Mouse (Mus musculus) embryonic facial prominence, embryonic 11.5 days (tissue): ENCODE measurements around the gene Arhgef7. TPM values are rescaled to one million over a fixed set of nuclear protein-coding genes. Genes with fewer than 3 reads are reported as not detected.

Source experiments
- ATAC-seq: fragments of 200-750 bp; cut with Nextera tagmentation; replicated peaks from 2 replicates; pipeline ENCODE4 v1.8.0; 2017; ENCODE audit warnings: low read depth; ENCODE audit not compliant: insufficient number of reproducible peaks, low FRiP score, low TSS enrichment
- DNase-seq: peaks from one replicate; pipeline ENCODE4 v3.0.0-alpha.2; 2015; ENCODE audit warnings: low spot score
- H3K27ac ChIP-seq: fragments of 300-500 bp; sonication (generic); replicated peaks from 2 replicates; pipeline ENCODE4 v1.5.1; 2014; ENCODE audit warnings: mild to moderate bottlenecking, low read depth, low read length, control low read depth
- H3K27me3 ChIP-seq: fragments of 300-500 bp; sonication (generic); 2 replicates; pipeline ENCODE4 v1.6.1; 2014; ENCODE audit warnings: mild to moderate bottlenecking, low read length, moderate library complexity, mixed read lengths; ENCODE audit not compliant: control insufficient read depth, insufficient read depth
- H3K36me3 ChIP-seq: fragments of 300-500 bp; sonication (generic); replicated peaks from 2 replicates; pipeline ENCODE4 v1.6.1; 2014; ENCODE audit warnings: low read depth, mild to moderate bottlenecking, low read length, moderate library complexity, mixed read lengths; ENCODE audit not compliant: control insufficient read depth, insufficient read depth
- H3K4me1 ChIP-seq: fragments of 300-500 bp; sonication (generic); 2 replicates; pipeline ENCODE4 v1.6.1; 2014; ENCODE audit warnings: low read length, mixed read lengths; ENCODE audit not compliant: control insufficient read depth, insufficient read depth
- H3K4me2 ChIP-seq: fragments of 300-500 bp; sonication (generic); 2 replicates; pipeline ENCODE4 v1.6.1; 2014; ENCODE audit warnings: low read depth, mild to moderate bottlenecking, control low read depth, low read length, moderate library complexity
- H3K4me3 ChIP-seq: fragments of 300-500 bp; sonication (generic); 2 replicates; pipeline ENCODE4 v1.5.1; 2014; ENCODE audit warnings: low read depth, low read length, control low read depth
- H3K9ac ChIP-seq: fragments of 300-500 bp; sonication (generic); replicated peaks from 2 replicates; pipeline ENCODE4 v1.6.1; 2014; ENCODE audit warnings: mild to moderate bottlenecking, control low read depth, low read length
- H3K9me3 ChIP-seq: fragments of 300-500 bp; sonication (generic); replicated peaks from 2 replicates; pipeline ENCODE4 v1.6.1; 2016; ENCODE audit warnings: mild to moderate bottlenecking, low read length, inconsistent platforms, mixed read lengths; ENCODE audit not compliant: control insufficient read depth
- WGBS: fragments of 180-500 bp; shearing (Covaris S2); extraction: QIAGEN DNeasy Blood & Tissue Kit; methylation state at CpG from one replicate; pipeline ENCODE4 v1.1.7; 2014; 5-methylcytosine and 5-hydroxymethylcytosine counted together
- polyA plus RNA-seq: library from polyadenylated mRNA; unstranded; fragments of >200 nt; fragmentation: Nextera tagmentation; extraction: Ambion mirVana; gene quantifications from 2 replicates; pipeline ENCODE4 v1.2.1, GENCODE M21; 2014

Arhgef7 gene
- polyA plus RNA-seq, result 43.3 and 45.5 TPM in 2 replicates

- Histone ChIP-seq H3K4me3 (peak within 1 kb of the TSS; percentile 72), H3K27ac (peak within 1 kb of the TSS; percentile 78), H3K4me2 (peak within 1 kb of the TSS; percentile 89), H3K4me1 (no peaks in the 10 kb centered on the region; the same call in 1 of the 2 replicates), H3K27me3 (peaks cover 8% of the 10 kb centered on the region), H3K36me3 (no peaks in the 10 kb centered on the region), H3K9ac (peak within 1 kb of the TSS; percentile 95), H3K9me3 (no peaks in the 10 kb centered on the region)
- under 1% methylated on average over 90 of the region's 127 CpGs for WGBS
- ATAC-seq (peak; percentile 73), DNase-seq (peak; percentile 80)
These were observed at the start of gene Arhgef7 for GRCm38 (mm10) chr8:11727651-11728481. Gene Arhgef7, plus strand, starts transcription at chr8:11727721.

DNA sequence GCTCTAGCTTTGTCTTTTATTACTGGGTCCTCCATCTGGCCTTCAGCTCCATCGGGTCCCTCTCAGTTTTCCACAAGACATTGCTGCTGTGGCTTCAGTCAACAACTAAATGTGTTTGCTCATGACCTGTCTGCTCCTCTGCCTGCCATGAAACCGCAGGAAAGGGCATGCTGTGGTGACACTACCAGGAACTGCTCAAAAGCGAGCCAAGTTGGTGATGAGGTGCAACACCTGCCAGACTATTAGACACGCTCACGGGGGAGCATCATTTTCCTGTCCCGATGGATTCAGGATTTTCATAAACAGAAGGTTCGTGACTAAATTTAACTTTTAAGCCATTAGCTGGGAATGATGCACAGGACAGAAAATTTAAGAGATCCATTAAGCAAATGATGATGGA is 43.0 kb upstream of the Arhgef7 start:
- ATAC-seq (no peak), DNase-seq (no peak)
- H3K36me3 ChIP-seq, result no peaks in the 10 kb centered on the region
- 85% methylated on average over 7 of the region's 7 CpGs for WGBS
- no peaks in the 10 kb centered on the region for H3K27me3 ChIP-seq
- H3K4me3 ChIP-seq, result no peak overlapping the region
- H3K27ac ChIP-seq, result no peak overlapping the region
- no peaks in the 10 kb centered on the region for H3K4me1 ChIP-seq
- H3K9ac ChIP-seq, result no peak overlapping the region
- H3K9me3 ChIP-seq, result no peaks in the 10 kb centered on the region
- H3K4me2 ChIP-seq, result no peak overlapping the region

DNA sequence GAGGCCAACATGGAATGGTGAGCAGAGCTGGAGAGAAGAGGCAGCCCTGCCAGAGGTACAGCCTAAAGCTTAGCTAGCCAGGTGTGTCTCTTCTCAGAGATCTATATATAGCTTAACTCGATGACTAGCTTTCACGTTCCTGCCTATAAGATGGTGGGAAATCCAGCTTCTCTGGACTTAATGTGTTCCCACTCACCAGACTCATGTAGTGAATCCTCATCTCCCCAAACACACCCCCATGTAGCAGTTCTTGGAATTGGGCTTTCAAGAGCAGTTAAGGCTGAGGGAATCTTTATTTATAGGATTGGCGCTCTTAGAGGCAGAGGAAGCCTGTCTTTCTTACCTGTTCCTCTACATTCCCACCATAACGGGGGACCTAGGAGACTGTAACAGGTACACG is 40.3 kb upstream of the Arhgef7 start:
- Histone ChIP-seq H3K27ac (no peak overlapping the region), H3K36me3 (no peaks in the 10 kb centered on the region), H3K9me3 (no peaks in the 10 kb centered on the region), H3K27me3 (no peaks in the 10 kb centered on the region), H3K4me2 (no peak overlapping the region), H3K4me1 (no peaks in the 10 kb centered on the region), H3K4me3 (no peak overlapping the region), H3K9ac (no peak overlapping the region)
- ATAC-seq (no peak), DNase-seq (no peak)
- whole genome bisulfite sequencing, result 91% methylated on average over 5 of the region's 5 CpGs

DNA sequence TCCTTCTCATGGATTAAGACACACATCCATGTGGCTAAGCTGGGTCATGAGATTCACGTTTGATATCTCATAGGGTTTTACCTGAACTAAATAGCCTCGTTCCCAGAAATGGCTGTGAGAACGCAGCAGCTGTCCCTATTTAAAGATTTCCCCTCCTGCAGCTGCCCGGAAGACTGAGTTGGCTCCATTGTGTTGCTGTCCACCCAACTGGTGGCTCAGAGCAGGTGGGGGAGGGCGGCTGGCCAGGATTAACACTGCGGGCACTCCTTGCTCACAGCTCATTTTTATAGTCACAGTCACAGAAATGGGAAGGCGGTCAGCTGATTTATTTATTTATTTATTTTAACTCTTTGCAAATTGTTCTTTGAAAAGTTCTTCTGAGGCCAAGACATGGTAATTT is 37.6 kb upstream of the Arhgef7 start:
- no peak for ATAC-seq
- WGBS, result 60% methylated on average over 7 of the region's 7 CpGs

DNA sequence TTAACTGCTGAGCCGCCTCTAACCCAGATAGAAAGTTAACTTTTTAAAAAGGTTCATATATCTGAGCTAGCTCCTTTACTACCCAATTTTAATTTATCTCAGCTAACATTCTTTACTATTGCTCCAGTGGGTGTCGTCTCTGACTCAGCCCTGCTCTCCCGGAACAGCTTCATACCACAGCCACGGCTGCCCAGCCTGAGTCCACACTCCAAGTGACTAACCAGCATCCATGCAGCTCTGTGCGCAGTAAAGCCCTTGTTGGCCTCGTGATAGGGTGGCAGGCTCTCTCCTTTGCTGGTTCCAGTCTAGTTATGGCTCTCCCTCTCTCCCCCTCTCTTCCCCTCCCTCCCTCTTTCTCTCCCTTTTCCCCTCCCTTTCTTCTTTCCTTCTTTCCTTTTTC is 36.2 kb upstream of the Arhgef7 start:
- H3K27me3 ChIP-seq, result no peaks in the 10 kb centered on the region
- 89% methylated on average over 6 of the region's 6 CpGs for WGBS
- H3K4me2 ChIP-seq, result no peak overlapping the region
- no peak for DNase-seq
- no peak overlapping the region for H3K9ac ChIP-seq
- no peaks in the 10 kb centered on the region for H3K4me1 ChIP-seq
- H3K27ac ChIP-seq, result no peak overlapping the region
- no peak overlapping the region for H3K4me3 ChIP-seq
- H3K9me3 ChIP-seq, result no peaks in the 10 kb centered on the region
- H3K36me3 ChIP-seq, result no peaks in the 10 kb centered on the region
- no peak for ATAC-seq

More for the DNA sequence above, 37.6 kb upstream of the Arhgef7 start:
- no peak for DNase-seq
- H3K27me3 ChIP-seq, result no peaks in the 10 kb centered on the region
- H3K4me3 ChIP-seq, result no peak overlapping the region
- H3K9me3 ChIP-seq, result no peaks in the 10 kb centered on the region
- H3K27ac ChIP-seq, result no peak overlapping the region
- H3K9ac ChIP-seq, result no peak overlapping the region
- H3K36me3 ChIP-seq, result no peaks in the 10 kb centered on the region
- H3K4me1 ChIP-seq, result no peaks in the 10 kb centered on the region
- no peak overlapping the region for H3K4me2 ChIP-seq

DNA sequence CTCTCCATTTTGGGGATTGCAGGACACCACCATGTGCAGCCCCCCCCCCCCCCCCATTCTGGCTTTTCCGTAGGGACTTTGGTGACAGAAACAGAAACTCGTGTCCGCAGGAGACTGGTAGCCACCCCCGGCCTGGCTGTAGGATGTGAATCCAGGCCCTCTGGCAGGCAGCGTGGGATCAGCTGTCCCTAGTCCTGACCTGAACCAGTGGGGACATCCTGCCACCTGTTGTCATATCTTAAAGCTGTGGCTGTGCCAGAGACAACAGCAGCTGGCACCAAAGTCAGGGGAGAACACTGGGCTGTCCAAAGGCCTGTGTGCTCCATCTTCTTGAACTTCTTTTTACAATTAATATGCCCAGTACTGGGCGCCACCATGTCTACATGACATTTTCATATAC is 35.8 kb upstream of the Arhgef7 start:
- H3K27me3 ChIP-seq, result no peaks in the 10 kb centered on the region
- no peaks in the 10 kb centered on the region for H3K36me3 ChIP-seq
- H3K4me3 ChIP-seq, result no peak overlapping the region
- ATAC-seq (no peak), DNase-seq (no peak)
- H3K9me3 ChIP-seq, result no peaks in the 10 kb centered on the region
- WGBS, result 87% methylated on average over 6 of the region's 6 CpGs
- no peak overlapping the region for H3K27ac ChIP-seq
- H3K4me2 ChIP-seq, result no peak overlapping the region
- no peaks in the 10 kb centered on the region for H3K4me1 ChIP-seq
- H3K9ac ChIP-seq, result no peak overlapping the region

- 78% methylated on average over 1 of the region's 1 CpGs for WGBS
- H3K27me3 ChIP-seq, result no peaks in the 10 kb centered on the region
- H3K9ac ChIP-seq, result no peak overlapping the region
- DNase-seq, result no peak
- no peaks in the 10 kb centered on the region for H3K4me1 ChIP-seq
- ATAC-seq, result no peak
- no peaks in the 10 kb centered on the region for H3K36me3 ChIP-seq
- H3K9me3 ChIP-seq, result no peaks in the 10 kb centered on the region
- no peak overlapping the region for H3K4me2 ChIP-seq
- no peak overlapping the region for H3K4me3 ChIP-seq
- H3K27ac ChIP-seq, result no peak overlapping the region
These were observed 35.1 kb upstream of the Arhgef7 start for GRCm38 (mm10) chr8:11692455-11692854.

GRCm38 (mm10) chr8:11693972-11694371 is 33.5 kb upstream of the Arhgef7 start:
- Histone ChIP-seq H3K4me1 (no peaks in the 10 kb centered on the region), H3K9me3 (no peaks in the 10 kb centered on the region), H3K27ac (no peak overlapping the region), H3K36me3 (no peaks in the 10 kb centered on the region), H3K9ac (no peak overlapping the region), H3K4me2 (no peak overlapping the region), H3K4me3 (no peak overlapping the region), H3K27me3 (no peaks in the 10 kb centered on the region)
- no peak for ATAC-seq
- WGBS, result 80% methylated on average over 5 of the region's 5 CpGs
- DNase-seq, result no peak
